In genomic region chr4:31936911-31937375, GRCm38 (mm10) we compare ENCODE assay signal across 11 mouse cellular contexts. TPM values are rescaled to one million over a fixed set of nuclear protein-coding genes. Genes with fewer than 3 reads are reported as not detected.
DNase-seq lines count a peak whose midpoint lies in the region; ATAC-seq and TF ChIP-seq lines count a peak whose summit lies in the region.
"Had no signal": no experiment of that assay in that cellular context is flagged by ENCODE, and none has a peak within 500 bp of the region (broad histone marks: within the 10 kb centered on the region; RNA-seq: fewer than 3 reads in every experiment).

No protein-coding gene starts in this region.

- 0 out of 2 replicates have a peak, but pooled peaks cover 7% of the 10 kb centered on the region for H3K4me1 ChIP-seq in heart, postnatal 0 days (ENCODE audit: control insufficient read depth, insufficient read depth)
- H3K4me1 ChIP-seq in embryonic facial prominence, embryonic 12.5 days = 0 out of 2 replicates have a peak, but pooled peaks cover 2% of the 10 kb centered on the region
- no peaks in the 10 kb centered on the region for H3K4me1 ChIP-seq in intestine, postnatal 0 days (replicated peaks; ENCODE audit: control insufficient read depth, insufficient read depth, low read length)
- peaks cover 9% of the 10 kb centered on the region for H3K4me1 ChIP-seq in neural tube, embryonic 11.5 days (ENCODE audit: control insufficient read depth, insufficient read depth, low read length)

- H3K4me2 ChIP-seq in heart, postnatal 0 days (ENCODE audit: low read depth, low read length) = peak overlapping the region; percentile 92
- peak overlapping the region; percentile 86 for H3K4me2 ChIP-seq in embryonic facial prominence, embryonic 12.5 days (replicated peaks)
- H3K4me2 ChIP-seq in intestine, postnatal 0 days (replicated peaks; ENCODE audit: low read depth) = peak overlapping the region; percentile 83
- peak overlapping the region; percentile 79 for H3K4me2 ChIP-seq in neural tube, embryonic 11.5 days (ENCODE audit: low read depth)

- H3K9me3 ChIP-seq in heart, postnatal 0 days (replicated peaks; ENCODE audit: control insufficient read depth, low read length) = no peaks in the 10 kb centered on the region
- H3K9me3 ChIP-seq in embryonic facial prominence, embryonic 12.5 days = no peaks in the 10 kb centered on the region
- no peaks in the 10 kb centered on the region for H3K9me3 ChIP-seq in intestine, postnatal 0 days (ENCODE audit: control insufficient read depth)
- H3K9me3 ChIP-seq in neural tube, embryonic 11.5 days (ENCODE audit: control insufficient read depth, low read length) = no peaks in the 10 kb centered on the region

- H3K36me3 ChIP-seq in heart, postnatal 0 days (replicated peaks; ENCODE audit: control insufficient read depth, insufficient read depth, low read length) = no peaks in the 10 kb centered on the region
- H3K36me3 ChIP-seq in embryonic facial prominence, embryonic 12.5 days = no peaks in the 10 kb centered on the region
- no peaks in the 10 kb centered on the region for H3K36me3 ChIP-seq in intestine, postnatal 0 days (ENCODE audit: control insufficient read depth, insufficient read depth)
- no peaks in the 10 kb centered on the region for H3K36me3 ChIP-seq in neural tube, embryonic 11.5 days (ENCODE audit: control insufficient read depth, insufficient read depth, low read length)

- no peak for TF ChIP-seq EP300 in heart, postnatal 0 days (IDR thresholded peaks at IDR 0.05; ENCODE audit: low read depth)

- TF ChIP-seq CTCF in heart, postnatal 0 days (IDR thresholded peaks at IDR 0.05; ENCODE audit: low read depth) = no peak
- no peak for TF ChIP-seq CTCF in intestine, postnatal 0 days (IDR thresholded peaks at IDR 0.05; ENCODE audit: low read depth)

- H3K27me3 ChIP-seq in heart, postnatal 0 days (ENCODE audit: control insufficient read depth, insufficient read depth, low read length) = 0 out of 2 replicates have a peak, but pooled peaks cover 4% of the 10 kb centered on the region
- H3K27me3 ChIP-seq in embryonic facial prominence, embryonic 12.5 days = no peaks in the 10 kb centered on the region
- H3K27me3 ChIP-seq in intestine, postnatal 0 days (replicated peaks; ENCODE audit: control insufficient read depth, insufficient read depth, low read length) = no peaks in the 10 kb centered on the region; the same call in 1 of the 2 replicates
- no peaks in the 10 kb centered on the region for H3K27me3 ChIP-seq in neural tube, embryonic 11.5 days (ENCODE audit: control insufficient read depth, insufficient read depth, low read length)

- H3K27ac ChIP-seq in heart, postnatal 0 days (ENCODE audit: low read depth) = no peak overlapping the region
- H3K27ac ChIP-seq in embryonic facial prominence, embryonic 12.5 days = no peak overlapping the region
- no peak overlapping the region for H3K27ac ChIP-seq in intestine, postnatal 0 days (ENCODE audit: low read depth, low read length)
- H3K27ac ChIP-seq in neural tube, embryonic 11.5 days (ENCODE audit: low read depth, low read length) = peak overlapping the region; percentile 73
- H3K27ac ChIP-seq: macrophage had no signal

- no peak for DNase-seq in heart, postnatal 0 days (ENCODE audit: low spot score)
- no peak for DNase-seq in heart, postnatal 25 days (ENCODE audit: low spot score)
- peak; percentile 43 for DNase-seq in neural tube, embryonic 11.5 days (ENCODE audit: low spot score)
- no peak for DNase-seq in right cerebral cortex, adult 18-20 months
- DNase-seq in gastrocnemius, postnatal 4 days (ENCODE audit: low spot score in 2 of 2) = no peak
- no peak for DNase-seq in adrenal gland, postnatal 25 days
- DNase-seq: thymus, adult 2 months had no signal

- peak overlapping the region; percentile 63 for H3K9ac ChIP-seq in heart, postnatal 0 days (replicated peaks; ENCODE audit: low read depth, low read length)
- H3K9ac ChIP-seq in embryonic facial prominence, embryonic 12.5 days = peak overlapping the region; percentile 63
- no peak overlapping the region for H3K9ac ChIP-seq in intestine, postnatal 0 days (ENCODE audit: low read depth, low read length)
- H3K9ac ChIP-seq in neural tube, embryonic 11.5 days (ENCODE audit: low read length) = peak overlapping the region; percentile 79

- 24% methylated on average over 15 of the region's 15 CpGs for WGBS in heart, postnatal 0 days
- whole genome bisulfite sequencing in embryonic facial prominence, embryonic 12.5 days = 5% methylated on average over 15 of the region's 15 CpGs
- WGBS in intestine, postnatal 0 days = 40% methylated on average over 15 of the region's 15 CpGs
- WGBS in neural tube, embryonic 11.5 days = 5% methylated on average over 15 of the region's 15 CpGs

- intact Hi-C loops in heart, postnatal 25 days (cut with DNase I) = no loop called here

- H3K4me3 ChIP-seq in heart, postnatal 0 days (ENCODE audit: low read depth, low read length) = peak overlapping the region; percentile 58
- H3K4me3 ChIP-seq in embryonic facial prominence, embryonic 12.5 days = peak overlapping the region; percentile 41
- H3K4me3 ChIP-seq in intestine, postnatal 0 days (ENCODE audit: low read depth, low read length) = peak overlapping the region; percentile 44
- H3K4me3 ChIP-seq in neural tube, embryonic 11.5 days (ENCODE audit: low read depth, low read length) = peak overlapping the region; percentile 44

- ATAC-seq in heart, postnatal 0 days (ENCODE audit: insufficient read depth, low read depth) = no peak
- ATAC-seq in embryonic facial prominence, embryonic 12.5 days (ENCODE audit: insufficient number of reproducible peaks, insufficient read depth, low FRiP score, low TSS enrichment) = 0 out of 2 replicates have a peak, but pooled peaks have one; percentile 56
- no peak for ATAC-seq in intestine, postnatal 0 days
- no peak for ATAC-seq in neural tube, embryonic 11.5 days (ENCODE audit: insufficient read depth, low FRiP score, low TSS enrichment)
- ATAC-seq: CD4-positive, CD25-positive, alpha-beta regulatory T cell, adult 4 months had no signal

RNA-seq across cellular contexts. Expression of gene Map3k7, which starts 27.0 kb away (rescaled TPM):
- 30.0 and 61.9 TPM in 2 replicates for total RNA-seq in heart, postnatal 0 days (2014; rRNA removed; ENCODE audit: low replicate concordance)
- 18.0 and 19.0 TPM in 2 replicates for polyA plus RNA-seq in heart, postnatal 0 days (2015; fragmentation: Nextera tagmentation; extraction: Ambion mirVana)
- 10 to 100 TPM; 43.4 to 45.5 TPM for total RNA-seq in heart, postnatal 25 days (2021)
- polyA plus RNA-seq in embryonic facial prominence, embryonic 12.5 days (2016; fragmentation: Nextera tagmentation; extraction: Ambion mirVana) = 45.3 and 53.2 TPM in 2 replicates
- 11.9 and 12.0 TPM in 2 replicates for polyA plus RNA-seq in intestine, postnatal 0 days (2015; fragmentation: Nextera tagmentation; extraction: Ambion mirVana)
- 51.4 and 59.9 TPM in 2 replicates for polyA plus RNA-seq in neural tube, embryonic 11.5 days (2014; fragmentation: Nextera tagmentation; extraction: Ambion mirVana)
- total RNA-seq in gastrocnemius, postnatal 4 days (2021) = 10 to 100 TPM; 54.3 to 59.0 TPM
- total RNA-seq in adrenal gland, postnatal 25 days (2021) = 49.8 and 54.5 TPM in 2 replicates
